Mouse (Mus musculus): ENCODE measurements around the gene Gon4l.

The Gon4l gene

GRCm38 (mm10) chr3:88913511-88914383 lies 78.7 kb downstream of the Gon4l start, which contains the start of gene Msto1:
Gene Msto1, minus strand, starts transcription at chr3:88913999.
- peak; percentile 95 for DNase-seq

GRCm38 (mm10) chr3:88914384-88914810 lies 79.4 kb downstream of the Gon4l start:
- no peak for DNase-seq

- no peak for DNase-seq
These were observed 84.0 kb downstream of the Gon4l start for GRCm38 (mm10) chr3:88918981-88919380.

- no peak for DNase-seq
These were observed 86.4 kb downstream of the Gon4l start for GRCm38 (mm10) chr3:88921411-88921810.

- peak in 1 of 2 experiments; percentile 46 for DNase-seq
These were observed 89.1 kb downstream of the Gon4l start for GRCm38 (mm10) chr3:88923989-88924591.

- no peak for DNase-seq
These were observed 90.6 kb downstream of the Gon4l start for GRCm38 (mm10) chr3:88925651-88926050.

- no peak for DNase-seq
These were observed 94.5 kb downstream of the Gon4l start for GRCm38 (mm10) chr3:88929501-88929900.

GRCm38 (mm10) chr3:88939071-88939470 lies 104.0 kb downstream of the Gon4l start:
- no peak for DNase-seq

GRCm38 (mm10) chr3:88939749-88940148 lies 104.7 kb downstream of the Gon4l start:
- DNase-seq, result peak in 1 of 2 experiments; percentile 22

GRCm38 (mm10) chr3:88942316-88942880 lies 107.4 kb downstream of the Gon4l start:
- DNase-seq, result no peak

GRCm38 (mm10) chr3:88944109-88944508 lies 109.1 kb downstream of the Gon4l start:
- no peak for DNase-seq

- peak; percentile 93 to 94 for DNase-seq
These were observed 115.0 kb downstream of the Gon4l start for GRCm38 (mm10) chr3:88949786-88950575.

GRCm38 (mm10) chr3:88950576-88951326 lies 115.7 kb downstream of the Gon4l start, which contains the start of the genes Ash1l and Dap3:
Gene Ash1l, plus strand, starts transcription at chr3:88950622.
Gene Dap3, minus strand, starts transcription at chr3:88951181.
- DNase-seq, result peak; percentile 83 to 85

- DNase-seq, result no peak
These were observed 116.3 kb downstream of the Gon4l start for GRCm38 (mm10) chr3:88951327-88951800.

- no peak for DNase-seq
These were observed 118.2 kb downstream of the Gon4l start for GRCm38 (mm10) chr3:88953246-88953645.

- no peak for DNase-seq
These were observed 118.7 kb downstream of the Gon4l start for GRCm38 (mm10) chr3:88953736-88954135.
